Mouse (Mus musculus) brain, embryonic 14.5 days (tissue): ENCODE data around the gene Elovl7.

Source experiments
- CTCF ChIP-seq: fragments of 200-500 bp; IDR thresholded peaks from 2 replicates; pipeline ENCODE4 v1.5.1; 2012; ENCODE audit warnings: inconsistent platforms, mild to moderate bottlenecking, moderate library complexity, borderline replicate concordance; ENCODE audit not compliant: insufficient read depth, insufficient read length; ENCODE audit errors: extremely low read depth
- POLR2A ChIP-seq: fragments of 200-500 bp; IDR thresholded peaks from 2 replicates; pipeline ENCODE4 v1.6.1; 2012; ENCODE audit warnings: mild to moderate bottlenecking, inconsistent platforms, borderline replicate concordance; ENCODE audit not compliant: poor library complexity, insufficient read depth, insufficient read length, severe bottlenecking; ENCODE audit errors: extremely low read depth

GRCm38 (mm10) chr13:108271458-108272148 lies 57.4 kb downstream of the Elovl7 start:
- TF ChIP-seq POLR2A: no peak
- TF ChIP-seq CTCF: no peak
